Mouse (Mus musculus) heart, adult 8-10 months (tissue): Measurements from ENCODE around the gene Sec61a1. TPM values are rescaled to one million over a fixed set of nuclear protein-coding genes. Genes with fewer than 3 reads are reported as not detected.

Experiments
- total RNA-seq, 4 experiments: library from RNA; stranded (reverse); gene quantifications; 2 replicates each; pipeline ENCODE4 v1.2.4; 2022

Sec61a1 gene
- total RNA-seq, 4 experiments from 2014 or later: 35.1 to 41.5 (median 39.3) TPM

Other genes with a start within 250 kb of the Sec61a1 start
- 1 to 10 TPM; 6.5 to 8.4 (median 7.7) TPM for gene Eefsec, start 72.4 kb downstream of the Sec61a1 start, total RNA-seq
- gene Ruvbl1, start 53.5 kb downstream of the Sec61a1 start, total RNA-seq: 10 to 100 TPM; 14.2 to 19.8 (median 16.7) TPM
- 10 to 100 TPM; 39.1 to 45.4 (median 43.4) TPM for gene Kbtbd12, start 119.0 kb upstream of the Sec61a1 start, total RNA-seq
- gene Mgll, start 205.5 kb upstream of the Sec61a1 start, total RNA-seq: 100 to 1,000 TPM in 2 of 4 experiments, 10 to 100 TPM in 2; 74.8 to 134 (median 102) TPM